Mouse (Mus musculus): Measurements from ENCODE around the gene Gm8947.
"Not testable (repeated sequence)": the region's sequence is repeated elsewhere in the genome, so short reads cannot be mapped to it uniquely, and the experiment has no call there.

The Gm8947 gene

DNA sequence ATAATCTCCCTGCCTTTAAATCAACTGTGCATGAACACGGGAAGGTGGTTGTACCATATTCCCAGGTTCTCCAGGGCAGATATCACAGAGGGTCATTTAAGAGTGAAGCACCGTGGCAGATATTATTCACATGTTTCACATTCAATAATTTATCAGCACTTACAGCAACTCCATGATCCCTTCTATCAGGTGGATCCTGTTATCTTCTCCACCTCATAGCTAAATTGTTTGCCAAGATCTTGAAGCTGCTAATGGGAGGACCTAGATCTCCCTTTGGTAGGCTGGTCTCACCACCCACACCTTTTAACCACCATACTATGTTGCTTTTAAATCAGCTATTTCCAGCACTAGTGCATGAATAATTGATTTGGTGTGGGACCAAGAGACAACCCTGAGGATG lies 12.0 kb upstream of the Gm8947 start:
- no peak for DNase-seq (ENCODE audit: low spot score)

DNA sequence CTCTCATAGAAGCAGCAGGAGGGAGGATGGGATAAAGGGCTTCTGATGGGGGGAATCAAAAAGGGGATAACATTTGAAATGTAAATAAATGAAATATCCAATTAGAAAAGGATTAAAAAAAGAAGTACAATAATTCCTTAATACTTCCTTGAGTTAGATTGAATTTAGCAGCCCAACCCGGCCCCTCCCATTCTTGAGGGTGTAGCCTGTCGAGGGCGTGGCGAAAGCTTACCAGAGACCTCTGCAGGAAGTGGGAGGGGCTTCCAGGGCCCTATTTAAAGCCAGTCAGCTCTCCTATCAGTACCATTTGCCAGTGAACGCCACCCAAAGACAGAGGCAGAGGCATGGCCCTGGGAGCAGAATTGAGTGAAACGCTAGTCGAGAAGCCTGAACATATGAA lies 9.9 kb upstream of the Gm8947 start, which contains the start of gene Gm47985:
Gene Gm47985, plus strand, starts transcription at position 272 of the 400 bp plus-strand sequence.
- not testable (repeated sequence) for DNase-seq (ENCODE audit: low spot score)

DNA sequence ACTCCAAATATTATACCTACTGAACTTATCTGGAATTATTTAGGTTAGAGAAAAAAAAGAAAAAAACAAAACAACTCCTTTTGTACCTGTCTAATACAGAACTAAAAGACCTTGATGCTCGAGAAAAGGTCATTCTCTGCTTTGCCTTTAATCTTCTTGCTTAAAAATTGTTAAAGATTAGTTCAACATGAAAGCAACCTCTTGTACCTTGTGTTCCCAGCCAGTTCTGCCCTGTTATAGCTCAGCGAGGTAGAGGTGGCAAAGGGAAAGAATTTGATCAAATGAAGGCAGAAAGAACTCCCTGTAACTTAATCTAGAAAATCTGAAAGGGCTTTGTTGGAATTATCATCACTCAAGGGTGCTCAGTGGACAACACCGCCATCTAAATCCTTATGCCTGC lies 6.0 kb upstream of the Gm8947 start:
- not testable (repeated sequence) for DNase-seq (ENCODE audit: low spot score)

DNA sequence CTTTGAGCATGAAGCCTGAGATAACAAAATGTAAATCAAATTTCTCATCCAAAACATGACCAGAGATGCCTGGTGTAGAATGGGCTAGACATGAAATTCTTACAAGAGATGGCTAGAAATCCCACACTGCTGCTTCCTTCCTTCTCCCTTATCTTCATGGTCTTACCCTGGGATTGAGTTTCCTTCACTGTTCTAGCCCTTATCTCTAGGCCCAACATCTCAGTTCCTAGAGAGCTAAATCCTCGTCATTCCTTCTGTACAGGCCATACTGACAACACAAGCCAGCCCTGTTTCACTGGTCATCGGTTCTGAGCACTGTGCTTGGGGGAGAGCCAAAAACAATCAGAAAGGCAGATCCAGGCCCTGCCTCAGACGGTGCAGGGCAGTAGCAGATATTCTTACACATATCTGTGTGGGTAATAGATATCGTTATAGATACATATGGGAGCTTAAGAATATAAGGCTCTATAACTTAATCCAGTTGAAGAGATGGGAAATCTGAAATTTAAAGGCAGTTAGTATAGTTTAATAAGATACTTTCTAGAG lies 5.2 kb upstream of the Gm8947 start:
- DNase-seq (ENCODE audit: low spot score), result not testable (repeated sequence)

DNA sequence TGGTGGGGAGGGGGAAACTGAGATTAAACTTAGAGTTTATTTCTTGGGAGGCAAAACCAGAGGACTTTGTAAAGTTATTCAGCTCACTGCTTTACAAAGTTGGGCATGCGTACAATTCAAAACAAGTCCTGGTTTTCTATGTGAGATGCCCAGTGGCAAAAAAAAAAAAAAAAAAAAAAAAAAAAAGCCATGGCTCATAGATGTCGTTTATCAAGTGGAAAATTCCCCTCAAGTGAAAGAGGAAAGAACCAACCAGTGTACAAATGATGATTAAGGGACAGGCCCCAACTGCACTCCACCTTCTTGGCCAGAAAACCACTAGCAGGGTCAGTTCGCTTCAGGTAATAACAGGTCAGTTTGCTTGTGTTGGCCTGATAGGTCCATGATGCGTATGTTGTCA lies 3.7 kb upstream of the Gm8947 start:
- no peak for DNase-seq (ENCODE audit: low spot score)

DNA sequence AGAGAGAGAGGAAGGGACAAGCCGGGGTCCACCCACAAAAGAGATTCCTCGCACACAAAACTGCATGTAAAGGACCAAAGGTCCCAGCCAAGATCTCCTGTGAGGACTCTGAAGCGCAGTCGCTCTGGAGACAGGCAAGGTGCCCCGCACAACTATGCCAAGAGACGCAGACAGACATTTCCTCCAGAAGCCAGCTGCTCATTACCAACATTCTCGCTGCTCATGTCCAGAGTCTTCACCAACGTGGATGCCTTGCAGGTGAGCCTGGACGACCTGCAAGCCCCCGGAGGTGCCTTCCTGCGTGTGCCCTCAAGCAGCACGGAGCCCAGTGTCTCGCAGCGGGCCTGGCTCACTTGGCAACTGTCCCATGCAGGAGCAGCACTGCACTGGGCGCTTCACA lies 563 bp downstream of the Gm8947 start:
- DNase-seq (ENCODE audit: low spot score), result not testable (repeated sequence)

DNA sequence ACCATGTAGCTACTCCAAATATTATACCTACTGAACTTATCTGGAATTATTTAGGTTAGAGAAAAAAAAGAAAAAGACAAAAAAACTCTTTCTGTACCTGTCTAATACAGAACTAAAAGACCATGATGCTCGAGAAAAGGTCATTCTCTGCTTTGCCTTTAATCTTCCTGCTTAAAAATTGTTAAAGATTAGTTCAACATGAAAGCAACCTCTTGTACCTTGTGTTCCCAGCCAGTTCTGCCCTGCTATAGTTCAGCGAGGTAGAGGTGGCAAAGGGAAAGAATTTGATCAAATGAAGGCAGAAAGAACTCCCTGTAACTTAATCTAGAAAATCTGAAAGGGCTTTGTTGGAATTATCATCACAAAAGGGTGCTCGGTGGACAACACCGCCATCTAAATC lies 3.8 kb downstream of the Gm8947 start:
- not testable (repeated sequence) for DNase-seq (ENCODE audit: low spot score)

DNA sequence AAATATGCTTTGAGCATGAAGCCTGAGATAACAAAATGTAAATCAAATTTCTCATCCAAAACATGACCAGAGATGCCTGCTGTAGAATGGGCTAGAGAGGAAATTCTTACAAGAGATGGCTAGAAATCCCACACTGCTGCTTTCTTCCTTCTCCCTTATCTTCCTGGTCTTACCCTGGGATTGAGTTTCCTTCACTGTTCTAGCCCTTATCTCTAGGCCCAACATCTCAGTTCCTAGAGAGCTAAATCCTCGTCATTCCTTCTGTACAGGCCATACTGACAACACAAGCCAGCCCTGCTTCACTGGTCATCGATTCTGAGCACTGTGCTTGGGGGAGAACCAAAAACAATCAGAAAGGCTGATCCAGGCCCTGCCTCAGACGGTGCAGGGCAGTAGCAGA lies 4.5 kb downstream of the Gm8947 start:
- DNase-seq (ENCODE audit: low spot score), result not testable (repeated sequence)

DNA sequence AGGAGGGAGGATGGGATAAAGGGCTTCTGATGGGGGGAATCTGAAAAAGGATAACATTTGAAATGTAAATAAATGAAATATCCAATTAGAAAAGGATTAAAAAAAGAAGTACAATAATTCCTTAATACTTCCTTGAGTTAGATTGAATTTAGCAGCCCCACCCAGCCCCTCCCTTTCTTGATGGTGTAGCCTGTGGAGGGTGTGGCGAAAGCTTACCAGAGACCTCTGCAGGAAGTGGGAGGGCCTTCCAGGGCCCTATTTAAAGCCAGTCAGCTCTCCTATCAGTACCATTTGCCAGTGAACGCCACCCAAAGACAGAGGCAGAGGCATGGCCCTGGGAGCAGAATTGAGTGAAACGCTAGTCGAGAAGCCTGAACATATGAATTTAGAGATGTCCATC lies 5.9 kb downstream of the Gm8947 start, which contains the start of gene Gm47995:
Gene Gm47995, plus strand, starts transcription at position 329 of the 400 bp plus-strand sequence.
- DNase-seq (ENCODE audit: low spot score), result not testable (repeated sequence)

DNA sequence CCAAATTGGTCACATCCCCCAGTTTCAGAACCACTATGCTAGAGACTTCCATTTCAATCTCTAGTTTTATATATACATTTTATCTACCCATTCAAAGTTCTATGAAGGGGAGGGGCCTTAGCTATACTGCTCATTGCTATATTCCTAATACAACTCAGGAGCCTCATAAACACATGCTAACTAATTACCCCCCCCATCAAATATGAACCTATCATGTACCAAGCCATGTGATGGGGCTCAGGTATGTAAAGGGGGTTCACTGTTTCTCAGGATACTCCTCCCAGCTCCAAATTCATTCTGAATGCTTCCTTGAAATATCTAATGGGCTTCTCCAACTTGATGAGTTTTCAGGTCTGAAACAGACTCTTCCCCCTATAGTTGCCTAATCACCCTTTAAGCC lies 8.4 kb downstream of the Gm8947 start:
- DNase-seq (ENCODE audit: low spot score), result not testable (repeated sequence)

DNA sequence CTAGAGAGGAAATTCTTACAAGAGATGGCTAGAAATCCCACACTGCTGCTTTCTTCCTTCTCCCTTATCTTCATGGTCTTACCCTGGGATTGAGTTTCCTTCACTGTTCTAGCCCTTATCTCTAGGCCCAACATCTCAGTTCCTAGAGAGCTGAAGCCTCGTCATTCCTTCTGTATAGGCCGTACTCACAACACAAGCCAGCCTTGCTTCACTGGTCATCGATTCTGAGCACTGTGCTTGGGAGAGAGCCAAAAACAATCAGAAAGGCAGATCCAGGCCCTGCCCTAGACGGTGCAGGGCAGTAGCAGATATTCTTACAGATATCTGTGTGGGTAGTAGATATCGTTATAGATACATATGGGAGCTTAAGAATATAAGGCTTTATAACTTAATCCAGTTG lies 10.6 kb downstream of the Gm8947 start:
- DNase-seq (ENCODE audit: low spot score), result not testable (repeated sequence)

DNA sequence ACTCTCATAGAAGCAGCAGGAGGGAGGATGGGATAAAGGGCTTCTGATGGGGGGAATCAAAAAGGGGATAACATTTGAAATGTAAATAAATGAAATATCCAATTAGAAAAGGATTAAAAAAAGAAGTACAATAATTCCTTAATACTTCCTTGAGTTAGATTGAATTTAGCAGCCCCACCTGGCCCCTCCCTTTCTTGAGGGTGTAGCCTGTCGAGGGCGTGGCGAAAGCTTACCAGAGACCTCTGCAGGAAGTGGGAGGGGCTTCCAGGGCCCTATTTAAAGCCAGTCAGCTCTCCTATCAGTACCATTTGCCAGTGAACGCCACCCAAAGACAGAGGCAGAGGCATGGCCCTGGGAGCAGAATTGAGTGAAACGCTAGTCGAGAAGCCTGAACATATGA lies 11.6 kb downstream of the Gm8947 start, which contains the start of gene 3110040M04Rik:
Gene 3110040M04Rik, plus strand, starts transcription at position 304 of the 400 bp plus-strand sequence.
- DNase-seq (ENCODE audit: low spot score), result not testable (repeated sequence)

DNA sequence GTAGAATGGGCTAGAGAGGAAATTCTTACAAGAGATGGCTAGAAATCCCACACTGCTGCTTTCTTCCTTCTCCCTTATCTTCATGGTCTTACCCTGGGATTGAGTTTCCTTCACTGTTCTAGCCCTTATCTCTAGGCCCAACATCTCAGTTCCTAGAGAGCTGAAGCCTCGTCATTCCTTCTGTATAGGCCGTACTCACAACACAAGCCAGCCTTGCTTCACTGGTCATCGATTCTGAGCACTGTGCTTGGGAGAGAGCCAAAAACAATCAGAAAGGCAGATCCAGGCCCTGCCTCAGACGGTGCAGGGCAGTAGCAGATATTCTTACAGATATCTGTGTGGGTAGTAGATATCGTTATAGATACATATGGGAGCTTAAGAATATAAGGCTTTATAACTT lies 16.3 kb downstream of the Gm8947 start:
- not testable (repeated sequence) for DNase-seq (ENCODE audit: low spot score)

DNA sequence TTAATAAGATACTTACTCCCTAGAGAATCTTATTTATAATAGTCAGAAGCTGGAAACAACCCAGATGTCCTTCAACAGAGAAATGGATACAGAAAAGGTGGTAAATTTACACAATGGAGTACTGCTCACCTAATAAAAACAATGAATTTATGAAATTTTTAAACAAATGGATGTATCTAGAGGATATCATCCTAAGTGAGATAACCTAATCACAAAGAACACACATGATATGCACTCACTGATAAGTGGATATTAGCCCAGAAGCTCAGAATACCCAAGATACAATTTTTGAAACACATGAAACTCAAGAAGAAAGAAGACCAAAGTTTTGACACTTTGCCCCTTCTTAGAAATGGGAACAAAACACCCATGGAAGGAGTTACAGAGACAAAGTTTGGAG lies 16.8 kb downstream of the Gm8947 start:
- DNase-seq (ENCODE audit: low spot score), result not testable (repeated sequence)

DNA sequence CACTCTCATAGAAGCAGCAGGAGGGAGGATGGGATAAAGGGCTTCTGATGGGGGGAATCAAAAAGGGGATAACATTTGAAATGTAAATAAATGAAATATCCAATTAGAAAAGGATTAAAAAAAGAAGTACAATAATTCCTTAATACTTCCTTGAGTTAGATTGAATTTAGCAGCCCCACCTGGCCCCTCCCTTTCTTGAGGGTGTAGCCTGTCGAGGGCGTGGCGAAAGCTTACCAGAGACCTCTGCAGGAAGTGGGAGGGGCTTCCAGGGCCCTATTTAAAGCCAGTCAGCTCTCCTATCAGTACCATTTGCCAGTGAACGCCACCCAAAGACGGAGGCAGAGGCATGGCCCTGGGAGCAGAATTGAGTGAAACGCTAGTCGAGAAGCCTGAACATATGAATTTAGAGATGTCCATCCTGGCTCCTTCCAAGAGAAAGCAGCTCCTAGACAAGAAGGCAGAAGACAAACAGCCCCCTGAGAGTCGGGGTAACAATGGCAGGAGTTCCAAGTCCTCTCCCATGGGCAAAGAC lies 17.7 kb downstream of the Gm8947 start, which contains the start of gene Gm47996:
Gene Gm47996, plus strand, starts transcription at position 308 of the 532 bp plus-strand sequence.
- not testable (repeated sequence) for DNase-seq (ENCODE audit: low spot score)

DNA sequence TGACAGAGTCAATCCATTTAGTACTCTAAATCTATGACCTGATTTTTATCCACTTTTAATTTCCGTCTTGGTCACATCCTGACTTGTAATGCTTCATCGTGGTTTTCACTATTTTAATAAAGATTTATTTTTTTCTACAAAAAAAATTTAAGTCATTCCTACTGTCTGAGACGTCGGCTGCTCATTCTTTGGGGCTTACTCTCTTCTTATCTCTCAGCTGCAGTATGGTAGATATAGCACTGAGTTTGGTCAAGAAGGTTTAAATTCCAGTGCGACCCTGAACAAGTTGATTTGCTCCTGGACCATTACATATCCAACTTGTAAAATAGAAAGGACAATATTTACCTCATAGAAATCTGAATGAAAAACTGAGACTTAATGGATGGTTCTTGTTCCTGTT lies 19.5 kb downstream of the Gm8947 start:
- DNase-seq (ENCODE audit: low spot score), result not testable (repeated sequence)

DNA sequence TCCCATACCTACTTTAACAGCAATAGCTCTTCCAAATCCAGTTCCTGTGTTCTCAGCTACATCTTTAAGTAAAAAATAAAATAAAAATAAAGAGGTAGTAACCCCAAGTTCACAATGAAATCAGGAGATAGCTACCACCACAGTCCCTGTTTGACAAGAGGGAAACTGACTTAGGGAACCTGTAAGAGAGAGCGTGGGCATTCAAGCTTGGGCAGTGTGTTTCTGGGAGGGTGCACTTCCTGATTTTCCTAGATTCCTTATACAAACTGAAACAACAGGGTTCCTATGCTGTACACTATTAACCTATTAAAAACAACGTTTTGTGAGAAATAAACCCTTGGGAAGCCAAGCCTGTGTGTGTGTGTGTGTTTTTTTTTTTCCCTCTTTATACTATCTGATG lies 22.7 kb downstream of the Gm8947 start:
- no peak for DNase-seq (ENCODE audit: low spot score)

DNA sequence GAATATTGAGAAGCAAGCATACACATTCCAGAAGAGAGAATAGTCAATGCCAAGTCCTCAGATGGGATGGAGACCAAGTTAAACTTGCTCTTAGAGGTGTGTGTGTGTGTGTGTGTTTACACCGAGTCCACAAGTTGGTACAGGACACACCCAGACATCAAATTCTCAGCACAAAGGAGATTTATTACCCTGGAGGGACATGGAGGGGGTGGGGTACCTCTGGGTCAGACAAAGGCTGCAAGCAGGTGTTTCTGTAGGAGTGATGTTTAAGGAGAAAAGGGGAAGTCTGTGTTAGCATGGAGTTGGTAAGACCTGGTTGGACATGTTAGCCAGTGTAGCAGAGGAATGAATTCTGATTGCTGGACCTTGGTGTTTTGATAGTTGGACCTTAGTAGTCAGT lies 23.8 kb downstream of the Gm8947 start:
- no peak for DNase-seq (ENCODE audit: low spot score)

DNA sequence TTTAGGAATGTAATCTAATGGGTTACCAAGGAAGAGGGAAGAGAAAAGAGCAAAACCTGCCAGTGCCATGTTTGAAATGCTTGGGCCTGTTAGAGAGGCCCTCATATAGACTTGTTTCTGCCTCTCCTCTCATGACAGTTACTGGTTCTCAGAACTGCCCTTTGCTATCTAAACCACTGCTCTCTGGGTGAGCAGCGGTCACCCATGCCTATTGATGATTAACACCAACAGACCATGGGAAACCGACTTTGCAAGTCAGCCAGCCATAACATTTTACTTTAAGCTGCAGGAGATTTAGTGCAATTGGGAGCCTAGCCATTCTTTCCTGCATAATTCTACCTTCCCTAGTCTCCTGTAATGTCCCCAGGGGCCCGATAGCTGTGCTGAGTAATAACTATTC lies 24.2 kb downstream of the Gm8947 start:
- DNase-seq (ENCODE audit: low spot score), result no peak

DNA sequence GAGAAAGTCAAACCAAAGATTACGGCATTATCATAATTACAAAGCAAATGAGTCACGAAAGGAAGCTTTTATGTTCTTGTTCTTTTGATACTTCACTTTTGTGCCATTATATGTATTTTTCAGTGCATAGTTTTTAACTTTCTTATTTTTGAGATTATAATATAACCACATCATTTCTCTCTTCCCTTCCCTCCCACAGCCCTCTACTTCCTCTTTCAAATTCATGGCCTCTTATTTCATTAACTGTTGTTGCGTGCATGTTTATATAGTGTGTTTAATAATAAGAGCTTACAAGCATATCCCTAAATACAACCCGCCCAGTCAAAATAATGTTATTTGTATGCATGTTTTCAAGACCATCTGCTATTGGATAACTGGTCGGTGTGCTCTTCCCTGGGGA lies 26.9 kb downstream of the Gm8947 start:
- DNase-seq (ENCODE audit: low spot score), result no peak

DNA sequence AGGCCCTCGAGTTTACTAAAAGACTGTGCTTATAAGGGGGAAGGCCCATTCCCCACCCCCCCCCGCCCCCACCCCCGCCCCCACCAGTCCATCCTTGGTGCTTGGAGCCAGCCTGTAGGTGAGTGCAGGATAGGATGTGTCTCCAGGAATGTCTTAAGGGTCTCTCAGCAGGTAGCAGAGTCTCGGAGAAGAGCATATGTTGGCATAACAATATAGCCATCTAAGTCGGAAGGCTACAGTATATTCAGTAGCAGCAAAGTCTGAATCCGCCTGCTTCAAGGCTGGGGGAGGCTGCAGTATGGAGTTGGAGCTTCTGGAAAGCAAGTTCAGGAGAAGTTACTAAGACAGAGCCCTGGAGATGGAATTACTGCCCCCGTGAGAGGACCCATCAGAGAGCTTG lies 27.9 kb downstream of the Gm8947 start:
- DNase-seq (ENCODE audit: low spot score), result no peak

DNA sequence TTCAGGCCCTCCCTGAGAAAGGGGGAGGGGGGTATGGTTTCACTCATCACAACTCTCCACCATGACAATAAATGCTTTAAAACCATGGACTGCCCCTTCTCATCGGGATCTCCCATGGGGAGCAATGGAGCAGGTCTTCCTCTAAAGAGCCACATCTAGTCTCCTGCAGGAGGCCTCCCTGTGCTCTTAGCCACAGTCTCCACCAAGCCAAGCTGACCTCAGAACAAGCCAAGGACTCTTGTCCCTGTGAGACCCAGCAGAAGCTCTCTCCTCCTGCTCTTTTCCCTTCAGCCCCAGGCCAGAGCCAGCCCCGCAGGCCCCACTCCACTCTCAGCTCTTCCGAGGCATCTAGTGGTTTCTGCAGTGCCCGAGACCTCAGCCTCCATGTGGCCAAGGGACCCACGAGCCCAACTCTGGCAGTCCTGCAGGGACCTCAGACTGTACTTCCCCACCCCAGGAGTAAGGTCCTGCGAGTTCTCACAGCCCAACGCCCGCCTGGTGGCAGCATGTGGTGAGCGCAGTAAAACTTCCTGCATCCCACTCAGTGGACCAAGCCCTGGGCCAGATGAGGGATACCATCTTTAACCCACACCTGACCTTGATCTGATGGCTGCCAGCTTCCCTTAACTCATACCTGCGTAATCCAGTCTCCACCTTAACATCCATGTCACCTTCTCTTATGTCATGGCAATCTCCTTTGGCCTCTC lies 30.5 kb downstream of the Gm8947 start:
- DNase-seq (ENCODE audit: low spot score), result no peak

DNA sequence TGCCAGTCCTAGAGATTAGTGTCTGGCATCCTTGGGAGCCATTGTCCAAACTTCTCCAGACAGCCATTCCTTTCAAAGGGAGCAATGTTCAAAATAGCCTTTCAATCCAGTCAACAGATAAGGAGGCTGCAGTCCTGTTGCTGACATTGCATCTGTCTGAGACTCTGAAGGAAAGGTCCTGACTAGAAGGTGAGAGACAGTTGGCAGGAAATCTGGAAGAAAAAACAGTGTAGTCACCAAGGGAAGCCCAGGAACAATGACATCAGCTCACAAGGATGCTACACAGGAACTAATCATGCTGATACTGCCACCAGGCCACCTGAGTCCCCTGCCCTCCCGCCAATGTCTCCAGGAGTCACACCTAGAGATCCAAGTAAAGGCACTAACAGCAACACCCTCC lies 31.2 kb downstream of the Gm8947 start:
- DNase-seq (ENCODE audit: low spot score), result no peak
